In the genomic region with DNA sequence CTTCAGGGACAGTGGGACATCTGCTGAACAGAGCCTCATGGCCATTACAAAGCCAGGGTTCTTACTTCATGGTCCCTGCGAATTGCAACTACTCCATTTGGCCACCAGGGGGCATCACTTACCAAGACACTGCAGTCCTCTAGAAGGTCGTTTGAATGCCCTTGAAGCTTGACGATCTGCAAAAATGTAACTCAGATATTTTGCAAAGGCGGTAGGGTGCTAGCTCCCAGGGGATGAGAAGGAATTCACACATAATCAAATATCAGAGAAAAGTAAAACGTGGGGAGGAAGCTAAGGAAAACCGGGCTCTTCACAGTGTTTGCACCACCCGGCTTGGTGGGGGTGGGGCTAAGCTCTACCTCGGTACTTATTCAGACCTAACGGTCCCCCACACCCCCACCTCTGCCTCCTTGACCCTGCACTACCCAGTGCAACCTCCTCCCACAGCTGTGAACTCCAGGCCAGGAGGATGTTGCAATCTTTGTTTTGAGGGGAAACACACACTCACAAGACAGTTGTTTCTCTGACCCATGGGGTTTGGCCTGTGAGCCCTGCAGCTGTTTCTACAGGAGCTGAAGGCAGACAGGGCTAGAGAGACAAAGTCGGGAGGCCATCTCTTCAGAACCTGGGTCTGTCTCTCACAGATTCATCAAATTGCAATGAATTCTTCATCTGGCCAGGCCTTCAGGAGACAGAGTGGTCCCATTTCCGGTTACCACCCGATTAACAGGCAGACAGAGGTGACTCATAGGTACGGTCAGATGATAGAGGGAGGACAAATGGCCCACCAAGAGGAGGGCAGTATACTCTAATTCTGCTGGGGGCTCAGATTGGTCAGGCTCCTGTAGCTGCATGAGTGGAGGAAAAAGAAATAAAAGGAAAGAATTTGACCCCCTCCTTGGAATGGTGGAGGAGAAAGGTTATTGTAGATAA, we compare ENCODE assay signal across 8 mouse cellular contexts.
DNase-seq lines count a peak whose midpoint lies in the region; ATAC-seq and TF ChIP-seq lines count a peak whose summit lies in the region.

No protein-coding gene starts in this region.

- H3K4me2 ChIP-seq in embryonic facial prominence, embryonic 15.5 days (replicated peaks), result peak overlapping the region; percentile 55
- peak overlapping the region; percentile 67 for H3K4me2 ChIP-seq in heart, embryonic 13.5 days
- H3K4me2 ChIP-seq in kidney, postnatal 0 days (ENCODE audit: low read length), result peak overlapping the region; percentile 57
- H3K4me2 ChIP-seq in liver, embryonic 13.5 days, result peak overlapping the region; percentile 49
- H3K4me2 ChIP-seq in stomach, embryonic 14.5 days (replicated peaks; ENCODE audit: low read depth, low read length), result peak overlapping the region; percentile 36

- WGBS in embryonic facial prominence, embryonic 15.5 days, result 15% methylated on average over 13 of the region's 13 CpGs
- 12% methylated on average over 13 of the region's 13 CpGs for WGBS in heart, embryonic 13.5 days
- 8% methylated on average over 13 of the region's 13 CpGs for WGBS in kidney, postnatal 0 days
- WGBS in liver, embryonic 13.5 days (ENCODE audit: insufficient replicate concordance), result 7% methylated on average over 13 of the region's 13 CpGs
- 10% methylated on average over 13 of the region's 13 CpGs for WGBS in stomach, embryonic 14.5 days

- peak; percentile 94 for TF ChIP-seq CTCF in bone marrow macrophage, adult 2 months (IDR thresholded peaks at IDR 0.05; ENCODE audit: low read depth, low read length)
- TF ChIP-seq CTCF in kidney, postnatal 0 days (IDR thresholded peaks at IDR 0.05; ENCODE audit: low read depth), result peak; percentile 96

- DNase-seq in B cell, adult 2 months, result peak; percentile 85 to 87
- DNase-seq in kidney, postnatal 0 days (ENCODE audit: low spot score), result peak; percentile 91
- DNase-seq in liver, embryonic 13.5 days, result peak; percentile 21
- DNase-seq in natural killer cell, adult 2 months (ENCODE audit: low spot score in 2 of 2), result peak; percentile 61 to 74

- no peaks in the 10 kb centered on the region for H3K36me3 ChIP-seq in embryonic facial prominence, embryonic 15.5 days
- no peaks in the 10 kb centered on the region for H3K36me3 ChIP-seq in heart, embryonic 13.5 days
- H3K36me3 ChIP-seq in kidney, postnatal 0 days (ENCODE audit: insufficient read depth, low read length), result no peaks in the 10 kb centered on the region
- no peaks in the 10 kb centered on the region for H3K36me3 ChIP-seq in liver, embryonic 13.5 days
- H3K36me3 ChIP-seq in stomach, embryonic 14.5 days (ENCODE audit: control insufficient read depth, insufficient read depth, low read length), result no peaks in the 10 kb centered on the region

- H3K9me3 ChIP-seq in embryonic facial prominence, embryonic 15.5 days (replicated peaks), result no peaks in the 10 kb centered on the region
- no peaks in the 10 kb centered on the region for H3K9me3 ChIP-seq in heart, embryonic 13.5 days
- no peaks in the 10 kb centered on the region for H3K9me3 ChIP-seq in kidney, postnatal 0 days (replicated peaks; ENCODE audit: low read length)
- H3K9me3 ChIP-seq in liver, embryonic 13.5 days (replicated peaks), result no peaks in the 10 kb centered on the region
- no peaks in the 10 kb centered on the region for H3K9me3 ChIP-seq in stomach, embryonic 14.5 days (ENCODE audit: control insufficient read depth, low read depth, low read length)

- H3K27ac ChIP-seq in bone marrow macrophage, adult 2 months (ENCODE audit: insufficient read depth, low read depth, low read length), result peak overlapping the region; percentile 72
- H3K27ac ChIP-seq in embryonic facial prominence, embryonic 15.5 days (replicated peaks), result no peak overlapping the region
- H3K27ac ChIP-seq in heart, embryonic 13.5 days (replicated peaks), result no peak overlapping the region
- no peak overlapping the region for H3K27ac ChIP-seq in kidney, postnatal 0 days
- H3K27ac ChIP-seq in liver, embryonic 13.5 days, result no peak overlapping the region
- H3K27ac ChIP-seq in stomach, embryonic 14.5 days (ENCODE audit: low read length), result no peak overlapping the region

- peaks cover 37% of the 10 kb centered on the region for H3K4me1 ChIP-seq in bone marrow macrophage, adult 2 months (ENCODE audit: control insufficient read depth, insufficient read depth, low read length)
- H3K4me1 ChIP-seq in embryonic facial prominence, embryonic 15.5 days, result no peaks in the 10 kb centered on the region
- H3K4me1 ChIP-seq in heart, embryonic 13.5 days, result peaks cover 55% of the 10 kb centered on the region
- H3K4me1 ChIP-seq in kidney, postnatal 0 days (replicated peaks; ENCODE audit: insufficient read depth, low read length), result no peaks in the 10 kb centered on the region
- H3K4me1 ChIP-seq in liver, embryonic 13.5 days (replicated peaks), result peaks cover 8% of the 10 kb centered on the region; the same call in 1 of the 2 replicates
- H3K4me1 ChIP-seq in stomach, embryonic 14.5 days (ENCODE audit: control insufficient read depth, insufficient read depth, low read length), result peaks cover 5% of the 10 kb centered on the region; the same call in 1 of the 2 replicates

- TF ChIP-seq POLR2A in bone marrow macrophage, adult 2 months (IDR thresholded peaks at IDR 0.05; ENCODE audit: borderline replicate concordance, low read depth, low read length), result no peak

- ATAC-seq in embryonic facial prominence, embryonic 15.5 days (ENCODE audit: insufficient number of reproducible peaks, low FRiP score, low TSS enrichment, low read depth), result peak; percentile 81
- no peak for ATAC-seq in heart, embryonic 13.5 days (ENCODE audit: extremely low read depth, insufficient number of reproducible peaks, low FRiP score, low TSS enrichment)
- ATAC-seq in kidney, postnatal 0 days (replicated peaks; ENCODE audit: low FRiP score, low read depth), result peak; percentile 82
- ATAC-seq in liver, embryonic 13.5 days (ENCODE audit: low read depth), result peak; percentile 76
- peak; percentile 81 for ATAC-seq in stomach, embryonic 14.5 days (ENCODE audit: insufficient number of reproducible peaks, insufficient read depth, low FRiP score, low read depth)

- no peak overlapping the region for H3K9ac ChIP-seq in embryonic facial prominence, embryonic 15.5 days
- peak overlapping the region; percentile 70 for H3K9ac ChIP-seq in heart, embryonic 13.5 days
- peak overlapping the region; percentile 23; the same call in 1 of the 2 replicates for H3K9ac ChIP-seq in kidney, postnatal 0 days (ENCODE audit: low read depth, low read length)
- no peak overlapping the region for H3K9ac ChIP-seq in liver, embryonic 13.5 days
- no peak overlapping the region for H3K9ac ChIP-seq in stomach, embryonic 14.5 days (replicated peaks; ENCODE audit: low read depth, low read length)

- H3K27me3 ChIP-seq in embryonic facial prominence, embryonic 15.5 days, result no peaks in the 10 kb centered on the region
- peaks cover 4% of the 10 kb centered on the region; the same call in 1 of the 2 replicates for H3K27me3 ChIP-seq in heart, embryonic 13.5 days (replicated peaks)
- H3K27me3 ChIP-seq in kidney, postnatal 0 days (ENCODE audit: insufficient read depth, low read length), result no peaks in the 10 kb centered on the region
- H3K27me3 ChIP-seq in liver, embryonic 13.5 days, result no peaks in the 10 kb centered on the region
- H3K27me3 ChIP-seq in stomach, embryonic 14.5 days (ENCODE audit: control insufficient read depth, insufficient read depth, low read length), result no peaks in the 10 kb centered on the region

- peak overlapping the region; percentile 36 for H3K4me3 ChIP-seq in bone marrow macrophage, adult 2 months (ENCODE audit: insufficient read depth, low read length)
- H3K4me3 ChIP-seq in embryonic facial prominence, embryonic 15.5 days (replicated peaks), result peak overlapping the region; percentile 36
- peak overlapping the region; percentile 41 for H3K4me3 ChIP-seq in heart, embryonic 13.5 days
- peak overlapping the region; percentile 15; the same call in 1 of the 2 replicates for H3K4me3 ChIP-seq in kidney, postnatal 0 days (replicated peaks; ENCODE audit: low read depth, low read length)
- H3K4me3 ChIP-seq in liver, embryonic 13.5 days (replicated peaks), result 0 out of 2 replicates have a peak overlapping the region, but pooled peaks have one; percentile 20
- H3K4me3 ChIP-seq in stomach, embryonic 14.5 days (ENCODE audit: low read depth, low read length), result peak overlapping the region; percentile 2; the same call in 1 of the 2 replicates

Comparison
In these comparisons a context has a peak if more than half of its experiments do, and no peak if none do; other contexts are left out.
1. DNase-seq: peak in every context shown above with its lines; median percentile 91 in kidney, postnatal 0 days; 86 in B cell, adult 2 months; 68 in natural killer cell, adult 2 months; 21 in liver, embryonic 13.5 days.
2. H3K9ac ChIP-seq: peak in heart, embryonic 13.5 days (single experiment) and kidney, postnatal 0 days (single experiment); none in embryonic facial prominence, embryonic 15.5 days (single experiment), liver, embryonic 13.5 days (single experiment) and stomach, embryonic 14.5 days (single experiment).
3. Peak in every context shown above with its lines, with median percentiles within 50 percentile points of each other: H3K4me3 ChIP-seq and H3K4me2 ChIP-seq.